Mouse (Mus musculus) natural killer cell, adult 2 months (primary cell): Measurements from ENCODE around the gene Fam71e2.

Experiments used
- DNase-seq, 2 experiments: peaks; one replicate each; pipeline ENCODE4 v3.0.0; 2022; ENCODE audit warnings: low spot score in 2 of 2

The Fam71e2 gene

GRCm38 (mm10) chr7:4777851-4778637 is 6.9 kb upstream of the Fam71e2 start:
- no peak for DNase-seq

GRCm38 (mm10) chr7:4776861-4777830 is 6.0 kb upstream of the Fam71e2 start:
- peak in 1 of 2 experiments; percentile 16 for DNase-seq

- DNase-seq: no peak
Measured at GRCm38 (mm10) chr7:4776131-4776530, 5.0 kb upstream of the Fam71e2 start.

- DNase-seq: no peak
Measured at GRCm38 (mm10) chr7:4764946-4765710, 6.0 kb downstream of the Fam71e2 start.

GRCm38 (mm10) chr7:4759670-4760069 is 11.4 kb downstream of the Fam71e2 start:
- no peak for DNase-seq

GRCm38 (mm10) chr7:4752821-4753570 is 18.1 kb downstream of the Fam71e2 start, which contains the start of gene Cox6b2:
Cox6b2 (minus strand) TSS chr7:4753094.
- peak; percentile 60 to 65 for DNase-seq

- no peak for DNase-seq
Measured at GRCm38 (mm10) chr7:4751971-4752820, 18.9 kb downstream of the Fam71e2 start.

- DNase-seq: no peak
Measured at GRCm38 (mm10) chr7:4749169-4749568, 21.9 kb downstream of the Fam71e2 start.

GRCm38 (mm10) chr7:4748321-4748720 is 22.8 kb downstream of the Fam71e2 start:
- no peak for DNase-seq

GRCm38 (mm10) chr7:4747156-4747899 is 23.8 kb downstream of the Fam71e2 start:
- DNase-seq: no peak

GRCm38 (mm10) chr7:4746326-4746980 is 24.6 kb downstream of the Fam71e2 start:
- no peak for DNase-seq

- no peak for DNase-seq
Measured at GRCm38 (mm10) chr7:4744886-4745285, 26.2 kb downstream of the Fam71e2 start.

- DNase-seq: no peak
Measured at GRCm38 (mm10) chr7:4743354-4743753, 27.7 kb downstream of the Fam71e2 start.

GRCm38 (mm10) chr7:4742482-4742819 is 28.7 kb downstream of the Fam71e2 start:
- DNase-seq: no peak

GRCm38 (mm10) chr7:4741672-4742481 is 29.2 kb downstream of the Fam71e2 start:
- DNase-seq: no peak

GRCm38 (mm10) chr7:4741151-4741550 is 30.0 kb downstream of the Fam71e2 start:
- no peak for DNase-seq

- no peak for DNase-seq
Measured at GRCm38 (mm10) chr7:4740309-4740727, 30.8 kb downstream of the Fam71e2 start.
